Mouse (Mus musculus) liver, embryonic 16.5 days (tissue): ENCODE results near the gene Slc30a5. TPM values are rescaled to one million over a fixed set of nuclear protein-coding genes. Genes with fewer than 3 reads are reported as not detected.
A peak's percentile ranks its signal among the peaks of the same experiment; 100 is the strongest.
"Not testable (repeated sequence)": the region's sequence is repeated elsewhere in the genome, so short reads cannot be mapped to it uniquely, and the experiment has no call there.

Source experiments
- ATAC-seq: fragments of 200-750 bp; cut with Nextera tagmentation; 2 replicates; pipeline ENCODE4 v1.8.0; 2017; ENCODE audit warnings: low read depth, mild to moderate bottlenecking, moderate number of reproducible peaks, moderate library complexity
- H3K27ac ChIP-seq: fragments of 300-500 bp; sonication (generic); 2 replicates; pipeline ENCODE4 v1.5.1; 2014; ENCODE audit warnings: mild to moderate bottlenecking, low read length
- H3K27me3 ChIP-seq: fragments of 300-500 bp; sonication (generic); 2 replicates; pipeline ENCODE4 v1.6.1; 2014; ENCODE audit warnings: low read depth, low read length, mixed read lengths; ENCODE audit not compliant: control insufficient read depth, insufficient read depth
- H3K36me3 ChIP-seq: fragments of 300-500 bp; sonication (generic); 2 replicates; pipeline ENCODE4 v1.6.1; 2014; ENCODE audit warnings: mild to moderate bottlenecking; ENCODE audit not compliant: control insufficient read depth, insufficient read depth
- H3K4me1 ChIP-seq: fragments of 300-500 bp; sonication (generic); 2 replicates; pipeline ENCODE4 v1.6.1; 2014; ENCODE audit warnings: low read depth, low read length, mixed read lengths; ENCODE audit not compliant: control insufficient read depth
- H3K4me2 ChIP-seq: fragments of 300-500 bp; sonication (generic); 2 replicates; pipeline ENCODE4 v1.6.1; 2014; ENCODE audit warnings: low read depth, low read length, mixed read lengths
- H3K4me3 ChIP-seq: fragments of 300-500 bp; sonication (generic); 2 replicates; pipeline ENCODE4 v1.5.1; 2014; ENCODE audit warnings: low read depth, mild to moderate bottlenecking, low read length
- H3K9ac ChIP-seq: fragments of 300-500 bp; sonication (generic); 2 replicates; pipeline ENCODE4 v1.6.1; 2014; ENCODE audit warnings: low read depth, low read length
- H3K9me3 ChIP-seq: fragments of 300-500 bp; sonication (generic); replicated peaks from 2 replicates; pipeline ENCODE4 v1.6.1; 2016; ENCODE audit warnings: low read length; ENCODE audit not compliant: control insufficient read depth
- WGBS: fragments of 180-500 bp; shearing (Covaris S2); extraction: QIAGEN DNeasy Blood & Tissue Kit; methylation state at CpG from one replicate; pipeline ENCODE4 v1.1.7; 2014; ENCODE audit not compliant: insufficient replicate concordance; 5-methylcytosine and 5-hydroxymethylcytosine counted together
- polyA plus RNA-seq: library from polyadenylated mRNA; unstranded; fragments of >200 nt; fragmentation: Nextera tagmentation; extraction: Ambion mirVana; gene quantifications from 2 replicates; pipeline ENCODE4 v1.2.1, GENCODE M21; 2015

Slc30a5 gene
- polyA plus RNA-seq, 1 experiment from 2014 or later, result 21.2 TPM

DNA sequence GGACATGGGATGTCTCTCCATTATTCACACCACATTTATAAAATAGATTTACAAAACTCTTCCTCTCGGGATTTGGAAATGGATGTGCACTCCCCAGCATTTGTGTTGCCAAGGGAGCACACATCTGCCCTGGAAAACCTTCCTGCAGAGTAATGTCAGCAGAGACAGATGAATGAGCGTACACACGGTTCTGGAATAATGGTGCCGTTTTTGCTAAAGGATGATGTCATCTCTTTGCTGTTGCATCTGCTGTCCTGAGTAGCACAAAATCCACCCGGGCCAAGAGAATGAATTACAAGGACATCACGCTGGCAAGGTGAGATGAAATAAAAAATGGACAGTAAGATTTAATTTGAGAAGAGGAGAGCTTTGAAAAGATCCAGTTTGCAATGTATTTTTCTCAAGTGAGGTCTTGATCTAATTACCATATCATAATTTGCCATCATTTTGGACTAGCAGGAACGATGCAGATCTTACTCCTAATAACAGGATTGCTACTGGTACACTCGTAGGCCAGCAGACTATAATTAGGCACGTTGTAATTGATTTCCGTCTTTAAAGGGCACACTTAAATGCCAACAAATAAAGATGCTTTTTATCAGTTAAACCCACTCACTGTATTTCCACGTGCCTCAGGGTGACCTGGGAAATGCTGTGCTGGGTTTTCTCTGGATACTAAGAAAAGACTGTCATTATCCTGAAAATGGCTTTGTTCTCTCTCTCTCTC lies 38.4 kb upstream of the Slc30a5 start:
- H3K4me1 ChIP-seq, result peaks cover 18% of the 10 kb centered on the region
- H3K9me3 ChIP-seq, result no peaks in the 10 kb centered on the region
- H3K4me3 ChIP-seq, result no peak overlapping the region
- H3K4me2 ChIP-seq, result no peak overlapping the region
- no peak overlapping the region for H3K27ac ChIP-seq
- no peak for ATAC-seq
- no peaks in the 10 kb centered on the region for H3K36me3 ChIP-seq
- H3K9ac ChIP-seq, result no peak overlapping the region
- WGBS, result 58% methylated on average over 11 of the region's 11 CpGs
- H3K27me3 ChIP-seq, result no peaks in the 10 kb centered on the region

GRCm38 (mm10) chr13:100869813-100870212 lies 36.6 kb upstream of the Slc30a5 start:
- Histone ChIP-seq H3K9ac (no peak overlapping the region), H3K36me3 (no peaks in the 10 kb centered on the region), H3K9me3 (no peaks in the 10 kb centered on the region), H3K4me3 (no peak overlapping the region), H3K27me3 (no peaks in the 10 kb centered on the region), H3K27ac (no peak overlapping the region), H3K4me2 (no peak overlapping the region), H3K4me1 (peaks cover 29% of the 10 kb centered on the region)
- no peak for ATAC-seq
- 65% methylated on average over 4 of the region's 4 CpGs for WGBS

- Histone ChIP-seq H3K36me3 (no peaks in the 10 kb centered on the region), H3K9ac (peak overlapping the region; percentile 9; the same call in 1 of the 2 replicates), H3K9me3 (no peaks in the 10 kb centered on the region), H3K4me3 (no peak overlapping the region), H3K27ac (peak overlapping the region; percentile 74), H3K4me1 (peaks cover 44% of the 10 kb centered on the region), H3K4me2 (peak overlapping the region; percentile 35), H3K27me3 (no peaks in the 10 kb centered on the region)
- ATAC-seq, result 0 out of 2 replicates have a peak, but pooled peaks have one; percentile 7
- WGBS, result 11% methylated on average over 6 of the region's 6 CpGs
Measured at GRCm38 (mm10) chr13:100866311-100866710, 33.1 kb upstream of the Slc30a5 start.

GRCm38 (mm10) chr13:100865744-100866143 lies 32.5 kb upstream of the Slc30a5 start:
- H3K27ac ChIP-seq, result peak overlapping the region; percentile 74
- no peaks in the 10 kb centered on the region for H3K9me3 ChIP-seq
- peak overlapping the region; percentile 35 for H3K4me2 ChIP-seq
- H3K27me3 ChIP-seq, result no peaks in the 10 kb centered on the region
- H3K36me3 ChIP-seq, result no peaks in the 10 kb centered on the region
- H3K4me1 ChIP-seq, result peaks cover 44% of the 10 kb centered on the region
- H3K9ac ChIP-seq, result peak overlapping the region; percentile 9; the same call in 1 of the 2 replicates
- peak; percentile 89 for ATAC-seq
- H3K4me3 ChIP-seq, result no peak overlapping the region

- ATAC-seq, result peak; percentile 60
- Histone ChIP-seq H3K4me3 (peak overlapping the region; percentile 53), H3K27ac (peak overlapping the region; percentile 84), H3K4me2 (peak overlapping the region; percentile 55; the same call in 1 of the 2 replicates), H3K4me1 (peaks cover 44% of the 10 kb centered on the region)
- WGBS, result 23% methylated on average over 1 of the region's 1 CpGs
- H3K9ac ChIP-seq, H3K27me3 ChIP-seq, H3K36me3 ChIP-seq, H3K9me3 ChIP-seq: not testable (repeated sequence)
Measured at GRCm38 (mm10) chr13:100863914-100864313, 30.7 kb upstream of the Slc30a5 start.

DNA sequence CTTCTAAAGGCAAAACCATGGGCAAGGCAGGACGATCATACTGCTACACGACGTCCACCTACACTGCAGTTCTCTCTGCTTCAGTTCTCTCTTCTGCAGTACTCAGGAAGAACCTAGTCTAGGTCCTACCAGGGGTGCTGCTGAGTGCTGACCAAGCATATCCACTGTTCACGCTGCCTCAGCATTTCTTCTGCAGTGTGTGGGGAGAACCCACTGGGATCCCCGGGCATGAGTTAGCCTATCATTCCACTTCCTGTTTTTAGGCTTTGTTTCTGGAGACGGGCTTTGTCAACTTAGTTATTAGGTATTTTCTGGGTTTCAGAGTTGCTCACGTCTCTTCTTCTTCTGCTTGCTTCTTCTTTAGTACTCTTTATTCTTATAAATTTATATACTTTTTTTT lies 25.9 kb upstream of the Slc30a5 start:
- no peaks in the 10 kb centered on the region for H3K27me3 ChIP-seq
- no peak overlapping the region for H3K9ac ChIP-seq
- H3K27ac ChIP-seq, result no peak overlapping the region
- H3K9me3 ChIP-seq, result no peaks in the 10 kb centered on the region
- H3K4me2 ChIP-seq, result no peak overlapping the region
- ATAC-seq, result no peak
- 49% methylated on average over 7 of the region's 7 CpGs for WGBS
- peaks cover 12% of the 10 kb centered on the region for H3K4me1 ChIP-seq
- H3K36me3 ChIP-seq, result no peaks in the 10 kb centered on the region
- no peak overlapping the region for H3K4me3 ChIP-seq

DNA sequence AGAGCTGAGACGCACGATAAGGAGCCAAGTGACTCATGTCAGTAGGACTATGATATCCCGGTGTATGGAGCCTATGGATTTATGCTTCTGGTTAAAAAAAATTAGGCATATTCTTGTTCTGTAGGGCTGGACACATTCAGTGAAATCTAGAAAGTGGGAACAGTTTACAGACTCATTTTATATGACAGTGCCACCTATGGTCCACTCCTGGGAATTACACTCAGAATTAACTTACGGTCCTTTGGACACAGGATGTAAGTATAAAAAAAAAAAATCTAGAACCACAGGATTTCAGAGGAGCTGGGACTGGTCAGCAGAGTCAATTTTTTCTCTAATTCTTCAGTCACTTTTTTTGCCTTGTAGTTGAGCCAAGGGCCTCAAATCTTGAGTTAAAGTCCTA lies 20.9 kb upstream of the Slc30a5 start:
- Histone ChIP-seq H3K27ac (no peak overlapping the region), H3K4me3 (no peak overlapping the region), H3K4me2 (no peak overlapping the region), H3K9ac (no peak overlapping the region), H3K9me3 (no peaks in the 10 kb centered on the region), H3K27me3 (no peaks in the 10 kb centered on the region), H3K4me1 (no peaks in the 10 kb centered on the region), H3K36me3 (no peaks in the 10 kb centered on the region)
- WGBS, result 41% methylated on average over 4 of the region's 4 CpGs
- ATAC-seq, result no peak

DNA sequence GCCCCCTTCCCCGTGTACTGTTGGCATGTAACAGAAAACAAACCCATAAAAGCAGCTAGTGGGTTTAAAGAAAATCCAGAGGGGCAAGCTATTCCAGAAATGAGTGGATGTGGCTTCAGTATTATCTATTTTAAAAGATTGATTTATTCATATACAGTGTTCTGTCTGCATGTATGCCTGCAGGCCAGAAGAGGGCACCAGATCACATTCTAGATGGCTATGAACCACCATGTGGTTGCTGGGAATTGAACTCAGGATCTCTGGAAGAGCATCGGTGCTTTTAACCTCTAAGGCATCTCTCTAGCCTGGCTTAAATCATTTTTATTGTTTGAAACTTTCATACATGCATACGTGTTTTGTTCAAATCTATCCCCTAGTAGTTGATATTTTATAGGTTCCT lies 19.9 kb upstream of the Slc30a5 start:
- H3K9ac ChIP-seq, result no peak overlapping the region
- no peaks in the 10 kb centered on the region for H3K4me1 ChIP-seq
- no peak overlapping the region for H3K4me2 ChIP-seq
- H3K9me3 ChIP-seq, result no peaks in the 10 kb centered on the region
- no peak overlapping the region for H3K4me3 ChIP-seq
- H3K36me3 ChIP-seq, result no peaks in the 10 kb centered on the region
- WGBS, result 61% methylated on average over 3 of the region's 3 CpGs
- no peak for ATAC-seq
- H3K27ac ChIP-seq, result no peak overlapping the region
- H3K27me3 ChIP-seq, result no peaks in the 10 kb centered on the region

DNA sequence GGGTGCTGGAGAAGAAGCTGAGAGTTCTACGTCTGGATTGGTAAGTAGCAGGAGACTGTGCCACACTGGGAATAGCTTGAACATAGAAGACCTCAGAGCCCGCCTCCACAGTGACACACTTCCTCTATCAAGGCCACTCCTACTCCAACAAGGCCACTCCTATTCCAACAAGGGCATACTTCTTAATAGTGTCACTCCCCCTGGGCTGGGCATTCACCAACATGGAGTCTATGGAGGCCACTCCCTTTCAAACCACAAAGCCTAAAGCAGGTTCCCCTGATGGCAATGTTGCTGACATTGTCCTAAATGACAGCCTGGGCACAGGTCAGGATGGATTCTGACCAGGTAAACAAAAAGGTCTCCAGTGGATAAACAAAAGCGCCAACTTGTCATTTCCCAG lies 15.9 kb upstream of the Slc30a5 start:
- Histone ChIP-seq H3K4me3 (no peak overlapping the region), H3K4me1 (no peaks in the 10 kb centered on the region), H3K4me2 (no peak overlapping the region), H3K27ac (no peak overlapping the region), H3K9ac (no peak overlapping the region), H3K36me3 (no peaks in the 10 kb centered on the region), H3K27me3 (no peaks in the 10 kb centered on the region), H3K9me3 (no peaks in the 10 kb centered on the region)
- WGBS, result 69% methylated on average over 3 of the region's 3 CpGs
- ATAC-seq, result peak; percentile 5; the same call in 1 of the 2 replicates
